Mouse (Mus musculus): ENCODE measurements around the gene Olfr311. TPM values are rescaled to one million over a fixed set of nuclear protein-coding genes. Genes with fewer than 3 reads are reported as not detected.
A peak's percentile ranks its signal among the peaks of the same experiment; 100 is the strongest.
"Not testable (repeated sequence)": the region's sequence is repeated elsewhere in the genome, so short reads cannot be mapped to it uniquely, and the experiment has no call there.

Gene Olfr311
- total and polyA plus RNA-seq, 3 experiments: not detected

- Histone ChIP-seq H3K27me3 (replicated peaks) (peaks cover 19% of the 10 kb centered on the region), H3K4me2 (ENCODE audit: insufficient read depth, low read depth, poor library complexity, severe bottlenecking) (no peak overlapping the region), H3K4me1 (ENCODE audit: control insufficient read depth in 1 of 2, insufficient read depth in 2 of 2) (peaks cover 2 to 5% of the 10 kb centered on the region in 2 experiments; a peak in 2 of 4 replicates), H3K4me3 (replicated peaks in 1 of 3; ENCODE audit: low read depth in 2 of 3, low read length in 2 of 3, poor library complexity in 1 of 3) (no peak overlapping the region), H3K9me3 (replicated peaks; ENCODE audit: low read length) (no peaks in the 10 kb centered on the region), H3K9ac (ENCODE audit: insufficient read depth, low read depth) (no peak overlapping the region), H3K79me2 (replicated peaks; ENCODE audit: control insufficient read depth, extremely low read depth, insufficient read depth, poor library complexity, severe bottlenecking) (no peaks in the 10 kb centered on the region), H3K36me3 (replicated peaks in 1 of 2; ENCODE audit: control insufficient read depth in 1 of 2, insufficient read depth in 1 of 2, low read length in 1 of 2) (no peaks in the 10 kb centered on the region), H3K27ac (ENCODE audit: insufficient read depth, low read depth) (no peak overlapping the region)
- dilution Hi-C loops (cut with MboI; ENCODE audit: extremely low pct_ligation_motif_present, extremely low pct_unique_long_range_greater_than_20kb, low sequenced_read_pairs): no loop called here
- TF ChIP-seq MEF2A (IDR thresholded peaks at IDR 0.05; ENCODE audit: borderline replicate concordance, low read depth, low read length): no peak
- TF ChIP-seq MAFK (IDR thresholded peaks at IDR 0.05; ENCODE audit: insufficient replicate concordance, low read length): 0 out of 2 replicates have a peak, but pooled peaks have one; percentile 37
- DNase-seq (ENCODE audit: extremely low read depth): no peak
- in situ Hi-C loops (cut with MboI; ENCODE audit: low pct_ligation_motif_present, low pct_unique_long_range_greater_than_20kb, low sequenced_read_pairs): no loop called here
Measured at GRCm38 (mm10) chr11:58829764-58830163, 9.3 kb upstream of the Olfr311 start.

GRCm38 (mm10) chr11:58832541-58832940 lies 6.5 kb upstream of the Olfr311 start:
- H3K9ac ChIP-seq (ENCODE audit: insufficient read depth, low read depth); DNase-seq (ENCODE audit: extremely low read depth); H3K27ac ChIP-seq (ENCODE audit: insufficient read depth, low read depth); dilution Hi-C loops (cut with MboI; ENCODE audit: extremely low pct_ligation_motif_present, extremely low pct_unique_long_range_greater_than_20kb, low sequenced_read_pairs); in situ Hi-C loops (cut with MboI; ENCODE audit: low pct_ligation_motif_present, low pct_unique_long_range_greater_than_20kb, low sequenced_read_pairs); H3K36me3 ChIP-seq (replicated peaks in 1 of 2; ENCODE audit: control insufficient read depth in 1 of 2, insufficient read depth in 1 of 2, low read length in 1 of 2); H3K4me1 ChIP-seq (ENCODE audit: control insufficient read depth in 1 of 2, insufficient read depth in 2 of 2); H3K4me2 ChIP-seq (ENCODE audit: insufficient read depth, low read depth, poor library complexity, severe bottlenecking); H3K9me3 ChIP-seq (replicated peaks; ENCODE audit: low read length); H3K4me3 ChIP-seq (replicated peaks in 1 of 3; ENCODE audit: low read depth in 2 of 3, low read length in 2 of 3, poor library complexity in 1 of 3); H3K79me2 ChIP-seq (replicated peaks; ENCODE audit: control insufficient read depth, extremely low read depth, insufficient read depth, poor library complexity, severe bottlenecking): not testable (repeated sequence)
- H3K27me3 ChIP-seq (replicated peaks): peaks cover 22% of the 10 kb centered on the region

- Histone ChIP-seq H3K4me1 (ENCODE audit: control insufficient read depth in 1 of 2, insufficient read depth in 2 of 2) (peaks cover 0 to 16% of the 10 kb centered on the region in 2 experiments; a peak in 3 of 4 replicates), H3K4me2 (ENCODE audit: insufficient read depth, low read depth, poor library complexity, severe bottlenecking) (peak within 1 kb of the TSS; percentile 93), H3K9ac (ENCODE audit: insufficient read depth, low read depth) (peak within 1 kb of the TSS; percentile 89), H3K9me3 (replicated peaks; ENCODE audit: low read length) (peaks cover 10% of the 10 kb centered on the region), H3K27ac (ENCODE audit: insufficient read depth, low read depth) (no peak within 1 kb of the TSS), H3K79me2 (replicated peaks; ENCODE audit: control insufficient read depth, extremely low read depth, insufficient read depth, poor library complexity, severe bottlenecking) (no peaks in the 10 kb centered on the region), H3K27me3 (replicated peaks) (peaks cover 8% of the 10 kb centered on the region), H3K4me3 (replicated peaks in 1 of 3; ENCODE audit: low read depth in 2 of 3, low read length in 2 of 3, poor library complexity in 1 of 3) (peak within 1 kb of the TSS; percentile 81 to 93 (median 91)), H3K36me3 (replicated peaks in 1 of 2; ENCODE audit: control insufficient read depth in 1 of 2, insufficient read depth in 1 of 2, low read length in 1 of 2) (peaks cover 17 to 29% of the 10 kb centered on the region in 2 experiments)
- peak; percentile 100 for DNase-seq (ENCODE audit: extremely low read depth)
- dilution Hi-C loops (cut with MboI; ENCODE audit: extremely low pct_ligation_motif_present, extremely low pct_unique_long_range_greater_than_20kb, low sequenced_read_pairs): no loop called here
- in situ Hi-C loops (cut with MboI; ENCODE audit: low pct_ligation_motif_present, low pct_unique_long_range_greater_than_20kb, low sequenced_read_pairs): no loop called here
- TF ChIP-seq MXI1 (IDR thresholded peaks at IDR 0.05; ENCODE audit: low read depth, low read length): peak; percentile 33; the same call in 1 of the 2 replicates
- no peak for TF ChIP-seq ETS1 (conservative IDR thresholded peaks at IDR 0.05; ENCODE audit: low read depth, low read length)
- TF ChIP-seq SMC3 (IDR thresholded peaks at IDR 0.05; ENCODE audit: low read depth, low read length): no peak
- no peak for TF ChIP-seq ZC3H11A (IDR thresholded peaks at IDR 0.05; ENCODE audit: low read depth, low read length)
- TF ChIP-seq MAFK (IDR thresholded peaks at IDR 0.05; ENCODE audit: insufficient replicate concordance, low read length): no peak
- no peak for TF ChIP-seq RCOR1 (conservative IDR thresholded peaks at IDR 0.05; ENCODE audit: low read depth, low read length)
- no peak for TF ChIP-seq PAX5 (IDR thresholded peaks at IDR 0.05; ENCODE audit: low read length)
- TF ChIP-seq MAZ (IDR thresholded peaks at IDR 0.05; ENCODE audit: low read depth, low read length): no peak
- peak; percentile 57 for TF ChIP-seq NRF1 (IDR thresholded peaks at IDR 0.05; ENCODE audit: low read depth, low read length)
- no peak for TF ChIP-seq EP300 (IDR thresholded peaks at IDR 0.05; ENCODE audit: low read length)
- peak; percentile 55; the same call in 1 of the 2 replicates for TF ChIP-seq JUND (conservative IDR thresholded peaks at IDR 0.05; ENCODE audit: low read depth, low read length)
- TF ChIP-seq BHLHE40 (IDR thresholded peaks at IDR 0.05; ENCODE audit: low read depth, low read length): no peak
- peak; percentile 65; the same call in 1 of the 2 replicates for TF ChIP-seq TBP (conservative IDR thresholded peaks at IDR 0.05; ENCODE audit: low read depth, low read length)
- no peak for TF ChIP-seq ZNF384 (IDR thresholded peaks at IDR 0.05; ENCODE audit: low read depth, low read length)
- no peak for TF ChIP-seq RAD21 (IDR thresholded peaks at IDR 0.05; ENCODE audit: low read depth, low read length)
- TF ChIP-seq USF2 (conservative IDR thresholded peaks at IDR 0.05; ENCODE audit: low read depth, low read length): no peak
- peak; percentile 78 for TF ChIP-seq HCFC1 (IDR thresholded peaks at IDR 0.05; ENCODE audit: low read depth, low read length)
- TF ChIP-seq MEF2A (IDR thresholded peaks at IDR 0.05; ENCODE audit: borderline replicate concordance, low read depth, low read length): peak; percentile 30; the same call in 1 of the 2 replicates
- TF ChIP-seq ELF1 (IDR thresholded peaks at IDR 0.05; ENCODE audit: low read depth, low read length): peak; percentile 93
- TF ChIP-seq ZMIZ1 (IDR thresholded peaks at IDR 0.05; ENCODE audit: low read depth, low read length): no peak
- TF ChIP-seq USF1 (IDR thresholded peaks at IDR 0.05; ENCODE audit: low read depth, low read length): no peak
- TF ChIP-seq SIN3A (IDR thresholded peaks at IDR 0.05; ENCODE audit: low read length): peak; percentile 92
- TF ChIP-seq GABPA (IDR thresholded peaks at IDR 0.05; ENCODE audit: insufficient replicate concordance, low read depth, low read length): no peak
- TF ChIP-seq NELFE (IDR thresholded peaks at IDR 0.05; ENCODE audit: low read depth, low read length): peak; percentile 68
Measured at GRCm38 (mm10) chr11:58846919-58847461, 7.9 kb downstream of the Olfr311 start, which contains the start of gene Gm12258. Gene Gm12258, plus strand, starts transcription at chr11:58847158.
